Mouse (Mus musculus) heart, adult 11 months (tissue): ENCODE measurements around the gene 1700067K01Rik.

Experiments used
- DNase-seq: peaks from one replicate; pipeline ENCODE4 v3.0.0; 2022

1700067K01Rik gene

DNA sequence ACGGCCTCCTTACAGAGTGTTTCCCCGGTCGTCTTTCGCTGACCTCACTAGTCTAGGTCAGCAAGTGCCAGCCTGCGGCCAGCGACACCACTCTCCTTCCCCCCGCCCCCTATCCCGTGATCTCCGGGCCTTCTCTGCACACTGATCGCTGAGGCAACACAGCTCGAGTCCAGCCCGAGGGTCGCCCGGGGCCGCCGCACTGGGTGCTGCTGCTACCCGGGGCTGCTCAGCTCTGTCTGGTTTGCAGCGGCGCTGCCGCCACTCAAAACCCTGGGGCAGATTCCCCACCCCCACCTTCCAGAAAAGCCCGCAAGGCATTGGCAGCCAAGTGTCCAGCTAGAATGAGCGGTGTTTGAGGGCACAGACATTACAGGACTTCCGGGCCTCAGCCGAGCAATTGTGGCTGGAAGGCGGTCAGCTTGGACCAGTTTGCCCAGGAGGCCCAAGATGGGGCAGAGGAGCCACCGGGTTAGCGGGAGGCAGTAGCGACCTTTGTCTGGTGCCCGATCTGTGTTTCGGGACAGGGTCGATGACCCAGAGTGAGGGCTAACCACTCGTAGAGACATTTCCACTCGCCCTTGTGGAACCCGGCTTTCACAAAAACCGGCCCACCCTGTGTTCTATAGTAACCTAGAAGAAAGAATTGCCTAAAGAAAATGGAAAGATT is 11.3 kb downstream of the 1700067K01Rik start:
- DNase-seq: peak; percentile 94

DNA sequence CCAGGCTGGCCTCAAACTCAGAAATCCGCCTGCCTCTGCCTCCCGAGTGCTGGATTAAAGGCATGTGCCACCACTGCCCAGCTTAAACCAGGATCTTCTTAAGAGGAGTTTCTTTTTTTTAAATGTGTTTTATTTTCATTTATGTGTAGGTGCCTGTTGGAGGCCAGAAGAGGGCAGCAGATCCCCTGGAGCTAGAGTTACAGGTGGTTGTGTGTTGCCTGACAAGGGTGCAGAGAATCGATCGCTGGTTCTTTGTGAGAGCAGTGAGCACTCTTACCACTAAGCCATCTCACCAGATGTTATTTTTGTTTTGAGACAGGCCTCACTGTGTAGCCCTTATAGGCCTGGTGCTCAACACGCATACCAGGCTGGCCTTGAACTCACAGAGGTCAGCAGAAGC is 14.5 kb downstream of the 1700067K01Rik start:
- DNase-seq: no peak

DNA sequence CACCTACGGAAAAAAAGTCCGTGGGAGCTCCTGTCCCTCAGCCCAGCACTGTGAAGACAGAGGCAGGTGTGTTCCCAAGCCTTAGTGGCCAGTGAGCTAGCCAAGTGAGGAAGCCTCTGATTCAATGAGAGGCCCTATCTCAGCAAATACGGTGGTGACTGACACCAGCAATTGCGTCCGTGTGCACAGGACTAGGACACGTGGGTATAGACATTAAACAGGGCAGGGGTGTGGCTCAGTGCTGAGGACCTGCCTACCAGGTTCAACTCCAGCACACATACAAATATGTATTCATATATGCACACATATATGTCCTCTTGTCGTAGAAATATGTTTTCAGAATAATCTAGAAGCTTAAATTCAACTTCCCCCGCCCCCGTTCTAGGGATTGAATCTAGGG is 18.4 kb downstream of the 1700067K01Rik start:
- DNase-seq: no peak

DNA sequence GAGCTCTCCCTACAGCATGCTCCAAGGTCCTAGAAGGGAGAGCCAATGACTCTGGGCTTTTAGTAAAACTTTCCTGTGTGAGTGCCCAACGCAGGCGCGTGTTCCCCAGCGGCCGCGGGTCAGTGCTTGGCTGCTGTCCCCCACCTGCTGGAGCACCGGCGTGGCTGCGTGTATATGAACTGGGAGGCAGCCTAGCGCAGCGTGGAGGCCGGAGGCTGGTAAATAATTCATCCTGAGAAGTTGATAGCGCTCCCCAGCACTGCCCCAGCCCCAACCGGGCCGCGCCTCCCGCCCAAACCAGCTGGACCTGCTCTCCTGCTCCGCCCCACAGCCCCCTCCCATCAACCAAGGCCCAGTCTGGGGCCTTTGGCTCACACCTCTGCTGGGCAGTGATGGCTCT is 19.8 kb downstream of the 1700067K01Rik start, which contains the start of gene Palm3:
TSS of gene Palm3 (plus strand) at position 376 of the 400 bp plus-strand sequence.
- DNase-seq: no peak

GRCm38 (mm10) chr8:84021569-84021968 is 20.3 kb downstream of the 1700067K01Rik start:
- DNase-seq: no peak

GRCm38 (mm10) chr8:84023085-84023484 is 21.8 kb downstream of the 1700067K01Rik start:
- DNase-seq: peak; percentile 98

DNA sequence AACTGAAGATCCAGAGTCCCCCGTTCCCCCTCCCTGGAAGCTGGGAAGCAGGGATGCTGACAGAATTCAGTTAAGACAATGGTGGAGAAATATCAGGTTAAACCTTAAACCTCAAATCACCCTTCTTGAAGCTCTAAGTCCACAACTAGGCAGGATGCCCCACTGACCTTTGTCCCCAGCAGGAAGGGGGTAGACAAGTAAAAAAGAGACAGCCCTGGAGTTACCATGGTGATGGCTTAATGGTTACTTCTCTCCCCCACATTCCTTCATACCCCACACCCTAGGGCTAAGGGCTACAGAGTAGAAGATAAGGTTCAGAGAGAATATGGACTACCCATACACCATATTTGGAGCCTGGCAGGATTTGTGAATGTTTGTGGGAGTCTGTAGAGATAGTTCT is 22.3 kb downstream of the 1700067K01Rik start:
- no peak for DNase-seq

- no peak for DNase-seq
Measured at GRCm38 (mm10) chr8:84024171-84024570, 22.9 kb downstream of the 1700067K01Rik start.

DNA sequence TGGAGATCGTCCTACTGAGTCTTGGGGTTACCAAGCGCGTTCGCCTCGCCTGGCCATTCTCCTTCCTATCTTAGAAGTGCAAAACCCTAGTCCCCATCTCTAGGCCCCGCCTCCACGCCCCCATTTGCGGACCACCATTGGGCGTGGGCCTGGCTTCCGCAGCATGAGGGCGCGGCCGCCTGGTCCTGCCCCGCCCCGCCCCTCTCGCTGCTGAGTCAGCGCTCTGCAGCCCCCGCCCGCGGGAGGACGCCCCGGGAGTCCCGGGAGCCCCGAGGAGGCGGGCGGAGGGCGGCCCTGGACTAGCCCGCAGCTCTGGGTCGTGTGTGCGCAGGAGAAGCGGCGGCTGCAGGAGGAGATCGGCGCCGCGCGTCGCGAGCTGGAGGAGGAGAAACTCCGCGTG is 24.6 kb downstream of the 1700067K01Rik start:
- no peak for DNase-seq

GRCm38 (mm10) chr8:84027449-84027848 is 26.1 kb downstream of the 1700067K01Rik start:
- no peak for DNase-seq

- no peak for DNase-seq
Measured at GRCm38 (mm10) chr8:84029272-84029671, 28.0 kb downstream of the 1700067K01Rik start.

- no peak for DNase-seq
Measured at GRCm38 (mm10) chr8:84032777-84033176, 31.5 kb downstream of the 1700067K01Rik start.

DNA sequence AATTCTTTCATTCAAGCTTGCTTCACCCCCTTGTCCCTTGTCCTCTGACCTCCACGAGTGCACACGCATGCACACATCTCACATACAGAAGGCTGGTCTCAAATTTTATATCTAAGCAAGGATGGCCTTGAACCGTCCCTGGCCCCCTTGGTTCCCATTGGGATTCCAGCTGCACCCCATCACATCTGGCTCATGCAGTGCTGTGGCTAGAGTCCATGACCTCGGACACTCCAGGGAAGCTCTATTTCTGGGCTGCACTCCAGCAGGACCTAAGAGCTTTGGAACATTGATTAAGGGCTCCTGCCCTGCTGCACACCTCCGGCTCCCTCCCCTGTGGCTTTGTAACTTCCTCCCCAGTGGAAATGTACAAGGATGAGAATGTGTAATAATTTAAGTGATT is 36.7 kb downstream of the 1700067K01Rik start:
- peak; percentile 96 for DNase-seq

GRCm38 (mm10) chr8:84039050-84039449 is 37.7 kb downstream of the 1700067K01Rik start:
- DNase-seq: peak; percentile 96

DNA sequence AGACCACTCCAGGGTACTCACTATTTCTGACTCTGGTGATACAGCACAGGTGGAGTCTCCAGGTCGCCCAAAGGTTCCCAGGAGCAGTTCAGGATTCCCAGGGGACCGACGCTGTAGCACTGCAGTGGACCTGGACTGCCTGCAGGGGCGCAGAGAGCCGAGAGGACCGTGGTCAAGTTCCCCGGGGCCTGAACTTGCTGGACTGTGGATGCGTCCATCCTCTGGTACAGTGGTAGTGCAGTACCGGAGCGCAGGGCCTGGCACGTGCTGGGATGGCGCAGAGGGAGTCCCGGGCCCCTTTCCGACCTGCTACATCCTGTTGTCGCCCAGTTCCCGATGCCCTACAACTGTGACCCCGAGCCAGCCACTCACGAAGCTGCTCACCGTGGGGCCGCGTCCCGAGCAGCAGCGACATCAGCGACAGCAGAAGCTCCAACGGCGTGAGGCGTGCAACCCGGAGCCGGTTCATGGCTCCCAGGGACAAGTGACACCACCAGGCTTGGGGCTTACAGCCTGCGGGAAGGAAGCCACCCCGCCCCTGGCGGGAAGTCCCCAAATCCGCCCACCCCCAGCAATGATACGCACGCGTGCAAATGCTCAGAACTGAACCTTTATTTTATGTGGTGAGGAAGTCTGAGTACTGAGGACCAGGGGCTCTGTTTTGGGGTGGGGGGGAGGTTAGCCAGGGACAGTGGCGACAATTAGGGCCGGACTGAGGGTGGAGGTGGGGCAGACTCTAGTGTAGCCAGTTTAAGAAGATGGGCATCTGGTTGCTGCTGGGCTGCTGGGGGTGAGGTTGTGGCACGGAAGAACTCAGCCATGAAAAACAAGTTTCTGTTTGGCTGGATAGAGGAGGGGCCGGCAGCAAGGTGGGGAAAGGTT is 41.0 kb downstream of the 1700067K01Rik start, which contains the start of gene Il27ra:
TSS of gene Il27ra (minus strand) at position 524 of the 882 bp plus-strand sequence.
- DNase-seq: peak; percentile 98

- DNase-seq: peak; percentile 98
Measured at GRCm38 (mm10) chr8:84042948-84043342, 41.6 kb downstream of the 1700067K01Rik start.

GRCm38 (mm10) chr8:84044103-84044502 is 42.8 kb downstream of the 1700067K01Rik start:
- no peak for DNase-seq

- DNase-seq: no peak
Measured at GRCm38 (mm10) chr8:84044900-84045299, 43.6 kb downstream of the 1700067K01Rik start, which contains the start of gene Rln3. Gene Rln3, minus strand, starts transcription at chr8:84045000.

GRCm38 (mm10) chr8:84046505-84046904 is 45.2 kb downstream of the 1700067K01Rik start:
- no peak for DNase-seq

GRCm38 (mm10) chr8:84048171-84048570 is 46.9 kb downstream of the 1700067K01Rik start:
- peak; percentile 94 for DNase-seq

GRCm38 (mm10) chr8:84052746-84053145 is 51.4 kb downstream of the 1700067K01Rik start:
- no peak for DNase-seq

DNA sequence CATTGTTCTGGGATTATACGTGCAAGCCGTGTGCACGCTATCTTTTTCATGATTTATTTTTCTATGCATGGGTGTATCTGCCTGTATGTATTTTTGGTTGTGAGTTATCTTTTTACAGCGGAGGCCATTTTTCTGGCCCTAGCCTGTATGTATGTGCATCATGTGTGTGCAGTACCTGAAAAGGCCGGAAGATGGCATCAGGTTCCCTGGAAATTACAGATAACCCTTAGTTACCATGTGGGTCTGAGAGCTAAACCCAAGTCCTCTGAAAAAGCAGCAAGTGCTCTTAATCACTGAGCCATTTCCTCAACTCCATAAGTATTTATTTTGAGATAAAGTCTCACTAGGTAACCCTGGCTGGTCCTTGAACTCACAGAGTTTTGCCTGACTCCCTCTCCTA is 51.9 kb downstream of the 1700067K01Rik start:
- DNase-seq: no peak
